Mouse (Mus musculus): ENCODE data around the gene Rnf5.

The Rnf5 gene

GRCm38 (mm10) chr17:34583819-34584218 is 19.7 kb downstream of the Rnf5 start:
- no peak for DNase-seq

GRCm38 (mm10) chr17:34583397-34583796 is 20.1 kb downstream of the Rnf5 start:
- peak; percentile 32 for DNase-seq

GRCm38 (mm10) chr17:34582528-34582927 is 21.0 kb downstream of the Rnf5 start:
- DNase-seq: no peak

- no peak for DNase-seq
These were observed 25.4 kb downstream of the Rnf5 start for GRCm38 (mm10) chr17:34578070-34578469.

GRCm38 (mm10) chr17:34576577-34576976 is 26.9 kb downstream of the Rnf5 start:
- DNase-seq: no peak

- peak; percentile 32 for DNase-seq
These were observed 31.1 kb downstream of the Rnf5 start for GRCm38 (mm10) chr17:34572361-34572760.

GRCm38 (mm10) chr17:34571875-34572274 is 31.6 kb downstream of the Rnf5 start:
- DNase-seq: no peak

- no peak for DNase-seq
These were observed 33.6 kb downstream of the Rnf5 start for GRCm38 (mm10) chr17:34569919-34570318.

- DNase-seq: no peak
These were observed 35.1 kb downstream of the Rnf5 start for GRCm38 (mm10) chr17:34568421-34568820.

GRCm38 (mm10) chr17:34567311-34567710 is 36.2 kb downstream of the Rnf5 start:
- peak; percentile 30 for DNase-seq

- DNase-seq: peak; percentile 74
These were observed 38.7 kb downstream of the Rnf5 start for GRCm38 (mm10) chr17:34564796-34565195.

GRCm38 (mm10) chr17:34564003-34564421 is 39.5 kb downstream of the Rnf5 start, which contains the start of gene Notch4:
TSS of gene Notch4 (plus strand) at chr17:34564268.
- DNase-seq: peak; percentile 75

GRCm38 (mm10) chr17:34563354-34563753 is 40.1 kb downstream of the Rnf5 start:
- no peak for DNase-seq

- no peak for DNase-seq
These were observed 40.9 kb downstream of the Rnf5 start for GRCm38 (mm10) chr17:34562595-34562994.

GRCm38 (mm10) chr17:34561200-34561599 is 42.3 kb downstream of the Rnf5 start:
- no peak for DNase-seq

GRCm38 (mm10) chr17:34560438-34560837 is 43.1 kb downstream of the Rnf5 start:
- no peak for DNase-seq

GRCm38 (mm10) chr17:34559895-34560294 is 43.6 kb downstream of the Rnf5 start:
- no peak for DNase-seq

GRCm38 (mm10) chr17:34559116-34559515 is 44.4 kb downstream of the Rnf5 start:
- DNase-seq: no peak

- DNase-seq: no peak
These were observed 46.1 kb downstream of the Rnf5 start for GRCm38 (mm10) chr17:34557411-34557810.

GRCm38 (mm10) chr17:34556406-34556805 is 47.1 kb downstream of the Rnf5 start:
- no peak for DNase-seq

- peak; percentile 91 for DNase-seq
These were observed 48.0 kb downstream of the Rnf5 start for GRCm38 (mm10) chr17:34555483-34555882.
